Mouse (Mus musculus) left cerebral cortex, adult 11 months (tissue): Measurements from ENCODE around the gene Ren1.

Source experiments
- DNase-seq: peaks from one replicate; pipeline ENCODE4 v3.0.0; 2022; ENCODE audit warnings: low spot score

Gene Ren1

DNA sequence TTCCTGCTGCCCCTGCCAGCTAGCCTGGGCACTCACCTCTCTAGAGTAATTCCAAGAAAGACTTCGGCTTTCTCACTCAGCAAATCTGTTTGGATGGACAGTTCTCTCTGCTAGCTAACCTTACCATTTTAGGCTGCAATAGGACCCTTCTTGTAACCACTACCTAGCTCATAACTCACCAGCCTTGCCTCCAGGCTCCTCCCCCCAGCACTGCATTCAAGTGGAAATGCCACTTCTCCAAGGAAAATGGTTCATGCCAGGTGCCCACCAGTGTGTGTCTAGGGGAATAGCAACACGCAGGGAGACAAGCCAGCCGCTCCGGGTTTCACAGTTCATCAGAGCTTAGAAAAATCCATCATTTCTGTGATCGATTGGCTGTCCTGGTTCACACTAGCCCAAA, 27.2 kb downstream of the Ren1 start:
- no peak for DNase-seq

DNA sequence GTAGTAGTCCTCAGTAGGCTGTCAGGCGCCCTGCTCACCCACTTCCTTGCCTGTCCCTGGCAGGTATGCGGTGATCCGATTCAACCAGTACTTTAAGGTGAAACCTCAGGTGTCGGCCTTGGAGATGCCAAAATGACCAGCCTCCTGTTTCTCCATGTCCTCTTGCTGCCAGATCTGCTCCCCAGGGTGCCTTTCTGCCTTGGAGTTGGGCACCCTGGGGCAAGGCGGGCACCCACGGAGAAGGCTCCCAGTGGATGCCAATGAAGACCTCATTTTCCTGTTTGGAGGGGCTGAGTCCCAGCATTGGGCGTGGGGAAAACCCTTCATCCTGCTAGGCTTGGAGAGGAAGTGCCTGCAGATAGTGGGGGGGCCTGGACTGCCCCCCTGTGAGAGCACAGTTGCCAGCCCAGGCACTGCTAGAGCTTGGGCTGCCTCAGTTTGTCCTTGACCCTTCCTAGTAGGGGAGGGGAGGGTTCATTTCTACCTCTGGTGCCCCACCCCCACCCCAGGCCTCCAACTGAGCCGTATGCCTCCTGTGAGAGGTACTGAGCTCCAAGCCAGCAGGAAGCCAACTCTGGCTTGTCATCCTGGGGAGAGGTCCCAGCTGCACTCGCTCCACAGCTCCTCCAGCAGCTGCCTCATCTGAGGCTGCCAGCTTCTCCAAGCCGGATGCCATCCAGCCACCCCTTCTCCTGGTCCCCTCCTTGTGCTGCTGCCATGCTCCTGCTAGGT, 29.1 kb downstream of the Ren1 start:
- no peak for DNase-seq

GRCm38 (mm10) chr1:133379986-133380320, 29.6 kb downstream of the Ren1 start:
- no peak for DNase-seq

- DNase-seq: no peak
Measured at GRCm38 (mm10) chr1:133380347-133381065, 30.2 kb downstream of the Ren1 start.

DNA sequence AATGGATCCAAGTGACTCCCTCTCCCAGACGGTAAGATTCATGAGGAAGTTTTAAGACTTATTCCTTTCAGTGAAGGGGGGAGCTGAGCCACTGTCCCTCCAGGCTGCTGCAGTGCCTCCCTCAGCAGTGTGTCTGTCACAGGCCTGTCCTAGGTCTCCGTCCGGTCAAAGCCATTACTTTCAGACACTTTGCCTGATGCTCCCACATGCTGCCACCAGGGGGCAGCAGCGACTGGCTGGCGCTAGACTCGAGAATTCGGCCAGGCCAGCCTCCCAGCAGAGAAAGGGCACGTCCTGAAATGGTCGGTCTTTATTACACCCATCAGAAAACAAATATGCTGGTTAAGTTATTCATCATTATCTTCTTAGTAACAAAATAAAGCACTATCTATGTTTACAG, 31.7 kb downstream of the Ren1 start:
- no peak for DNase-seq

GRCm38 (mm10) chr1:133382552-133383155, 32.3 kb downstream of the Ren1 start:
- no peak for DNase-seq

- no peak for DNase-seq
Measured at GRCm38 (mm10) chr1:133383157-133383783, 33.0 kb downstream of the Ren1 start.

DNA sequence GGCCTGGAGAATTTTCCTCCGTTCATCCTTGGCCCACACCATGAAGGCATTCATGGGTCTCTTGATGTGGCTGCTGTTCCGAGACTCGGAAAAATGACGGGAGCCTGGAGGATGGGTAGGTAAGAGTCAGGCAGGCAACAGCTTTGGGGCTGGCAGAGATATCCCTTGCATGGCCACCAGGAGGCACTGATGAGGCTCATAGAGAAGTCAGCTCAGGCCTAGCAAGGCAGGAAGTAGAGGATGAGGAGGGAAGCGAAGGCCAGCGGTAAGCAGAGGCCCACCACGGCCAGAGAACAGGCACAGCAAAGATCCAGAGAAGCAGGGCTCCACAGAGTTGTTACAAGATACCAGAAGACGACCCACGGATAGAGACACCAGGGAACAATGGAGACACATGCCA, 35.2 kb downstream of the Ren1 start:
- DNase-seq: peak; percentile 55

GRCm38 (mm10) chr1:133386209-133386608, 35.9 kb downstream of the Ren1 start:
- DNase-seq: no peak

- DNase-seq: no peak
Measured at GRCm38 (mm10) chr1:133387539-133388268, 37.4 kb downstream of the Ren1 start.

DNA sequence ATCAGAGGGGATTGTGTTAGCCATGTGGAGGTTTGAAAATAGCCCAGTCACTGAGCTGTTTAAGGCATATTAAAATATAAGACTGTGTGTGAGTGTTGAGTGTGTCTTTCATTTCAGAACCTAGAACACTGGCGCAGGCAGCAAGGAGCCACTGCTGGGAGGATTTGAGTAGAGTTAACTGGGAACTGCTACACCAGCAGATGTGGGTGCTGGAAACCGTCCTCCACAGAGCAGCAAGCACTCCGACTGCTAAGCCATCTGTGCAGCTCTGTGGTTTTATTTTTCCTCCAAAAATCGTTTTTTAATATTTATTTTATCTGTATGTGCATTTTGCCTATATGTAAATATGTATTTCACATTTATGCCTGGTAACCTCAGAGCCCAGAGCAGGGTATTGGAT, 44.4 kb downstream of the Ren1 start:
- DNase-seq: no peak

GRCm38 (mm10) chr1:133396693-133397092, 46.4 kb downstream of the Ren1 start:
- no peak for DNase-seq

GRCm38 (mm10) chr1:133397094-133397482, 46.8 kb downstream of the Ren1 start:
- no peak for DNase-seq

GRCm38 (mm10) chr1:133397483-133398237, 47.4 kb downstream of the Ren1 start:
- DNase-seq: no peak

DNA sequence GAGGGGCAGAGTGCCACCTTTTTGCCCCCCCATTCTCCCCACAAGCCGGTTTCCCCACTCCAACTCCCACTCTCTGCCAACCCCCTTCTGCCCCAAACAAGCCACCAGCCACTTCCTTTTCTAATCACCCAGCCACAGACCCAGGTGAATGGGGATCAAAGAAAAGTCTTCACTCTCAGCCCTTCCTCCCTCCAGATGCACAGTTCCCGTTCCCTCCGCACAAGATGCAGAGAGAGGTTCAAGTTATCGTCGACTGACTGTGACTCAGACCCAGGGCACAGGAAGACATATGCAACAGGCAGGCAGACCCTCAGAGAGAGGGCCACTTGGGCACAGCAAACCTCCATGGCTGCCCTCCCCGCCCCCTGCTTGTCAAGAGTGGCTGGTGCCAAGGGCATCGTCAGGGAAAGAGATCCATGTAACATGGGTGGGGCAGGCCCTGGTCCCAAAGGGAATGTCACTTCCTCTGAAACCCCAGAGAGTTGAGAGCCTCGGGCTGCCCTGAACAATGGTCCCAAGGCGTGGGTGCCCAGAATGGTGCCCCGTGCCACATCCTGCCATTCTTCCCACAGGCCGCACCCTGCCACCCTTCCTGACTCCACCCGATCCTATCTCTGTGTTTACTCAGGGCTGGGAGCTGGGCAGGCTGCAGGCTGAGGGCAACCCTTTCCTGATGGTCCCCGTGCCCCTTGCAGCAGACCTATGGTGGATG, 49.9 kb downstream of the Ren1 start:
- DNase-seq: no peak

DNA sequence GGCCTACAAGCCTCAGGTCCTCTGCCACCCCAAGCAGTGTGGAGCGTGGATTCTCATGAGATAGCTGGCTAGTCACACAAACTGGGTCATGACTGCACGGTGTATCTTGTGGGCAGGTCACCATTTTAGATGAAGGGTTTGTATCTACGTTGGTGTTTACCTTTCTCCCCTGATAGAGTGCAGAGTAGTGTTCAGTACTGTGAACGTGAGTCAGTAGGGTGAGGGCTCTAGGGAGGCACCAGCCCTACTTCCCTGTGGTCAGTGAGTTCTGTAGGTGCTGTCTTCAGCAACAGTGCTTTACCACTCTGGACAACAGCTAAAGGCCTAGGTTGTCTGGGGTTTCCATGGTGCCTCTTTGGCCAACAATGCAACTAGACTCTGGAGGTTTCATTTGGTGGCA, 53.7 kb downstream of the Ren1 start:
- DNase-seq: no peak

DNA sequence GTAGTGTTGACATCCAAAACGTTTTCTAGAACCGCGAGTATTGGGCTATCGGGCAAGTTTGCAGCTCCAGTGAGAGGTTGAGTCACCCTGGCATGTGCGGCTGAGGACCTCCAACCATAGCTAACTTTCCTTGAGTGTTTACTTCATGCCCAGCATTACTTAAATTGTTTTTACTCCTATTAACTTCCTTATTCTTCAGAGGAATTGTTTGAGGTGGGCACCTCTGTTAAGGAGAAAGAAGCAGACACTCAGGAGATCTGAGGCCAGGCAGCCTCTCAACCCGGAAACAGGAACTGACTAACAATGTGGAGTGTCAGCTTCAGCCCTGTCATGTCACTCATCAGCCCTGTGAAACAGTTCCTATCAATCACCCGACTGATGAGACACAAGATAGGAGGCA, 56.3 kb downstream of the Ren1 start:
- DNase-seq: no peak

DNA sequence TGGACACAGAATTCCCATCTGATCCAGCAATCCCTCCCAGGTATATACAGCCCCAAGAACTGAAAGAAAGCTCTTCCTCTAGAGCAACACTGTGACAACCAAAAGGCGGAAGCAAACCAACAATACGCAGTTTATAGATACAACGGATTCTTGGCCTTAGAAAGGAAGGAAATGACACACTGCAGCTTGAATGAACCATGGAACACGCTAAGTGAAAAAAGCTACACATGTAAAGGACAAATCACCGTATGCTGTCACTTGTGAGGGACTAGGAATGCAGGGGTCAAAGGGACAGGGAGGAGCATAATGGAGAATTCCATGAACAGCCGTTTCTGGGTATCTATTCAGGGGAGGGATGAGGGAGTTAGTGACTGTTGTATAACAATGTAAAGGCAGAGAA, 57.1 kb downstream of the Ren1 start:
- no peak for DNase-seq

GRCm38 (mm10) chr1:133408321-133408720, 58.0 kb downstream of the Ren1 start:
- no peak for DNase-seq

DNA sequence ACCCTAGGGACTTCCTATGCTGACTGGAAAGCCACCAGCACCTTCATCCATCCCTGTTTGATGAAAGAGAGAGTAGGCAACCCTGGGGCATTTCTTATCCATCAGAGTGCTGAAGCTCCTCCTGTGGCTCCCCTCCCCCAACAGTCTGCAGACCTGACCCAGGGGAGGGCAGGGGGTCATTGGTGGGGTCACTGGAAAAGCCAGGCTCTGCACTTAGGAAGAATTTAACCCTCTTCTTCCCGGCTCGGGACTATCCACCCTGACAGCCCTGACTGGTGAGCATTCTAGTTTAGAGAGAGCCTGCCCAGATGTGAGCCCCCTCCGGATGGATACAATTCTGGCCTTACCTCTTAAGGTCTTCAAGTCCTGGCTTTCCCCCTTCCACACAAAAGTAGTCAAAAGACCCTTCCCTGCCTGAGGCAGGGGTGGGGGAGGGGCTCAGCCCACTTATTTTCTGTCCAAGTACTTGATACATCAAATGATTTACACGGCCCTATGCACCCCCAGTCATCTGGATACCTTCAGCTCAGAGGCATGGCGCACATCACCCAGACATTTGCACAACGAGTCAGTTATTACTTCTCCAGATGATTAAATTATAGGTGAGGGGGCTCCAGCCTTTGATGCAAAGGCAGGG, 58.7 kb downstream of the Ren1 start:
- no peak for DNase-seq
